Mouse (Mus musculus): ENCODE results near the gene Fam53a.
A peak's percentile ranks its signal among the peaks of the same experiment; 100 is the strongest.

Fam53a gene

GRCm38 (mm10) chr5:33651921-33652782, 22.7 kb upstream of the Fam53a start, which contains the start of gene Slbp:
Slbp (minus strand) TSS chr5:33652574.
- H3K27me3 ChIP-seq (ENCODE audit: control insufficient read depth, insufficient read depth, low read length, poor library complexity, severe bottlenecking) = no peaks in the 10 kb centered on the region; the same call in 1 of the 2 replicates
- H3K36me3 ChIP-seq (ENCODE audit: control insufficient read depth, insufficient read depth, low read length, poor library complexity, severe bottlenecking) = peaks cover 10% of the 10 kb centered on the region
- peak; percentile 96 for DNase-seq (ENCODE audit: low read depth, low spot score)

DNA sequence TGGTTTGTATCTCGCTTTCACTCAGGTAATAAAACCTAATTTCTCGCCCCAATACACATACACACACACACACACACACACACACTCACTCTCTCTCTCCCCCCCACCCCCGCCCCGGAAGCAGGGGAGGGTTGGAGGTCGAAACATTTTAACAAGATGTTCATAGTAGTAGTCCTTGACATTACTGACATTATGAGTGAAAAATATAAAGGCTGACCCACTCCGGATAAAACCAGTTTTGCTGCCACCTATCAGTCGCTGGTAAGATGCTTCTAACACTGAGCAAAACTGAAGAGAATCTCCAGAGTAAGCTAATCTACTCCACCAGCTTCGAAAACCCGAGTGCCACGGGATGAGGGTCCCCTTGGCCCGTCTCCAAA, 22.1 kb upstream of the Fam53a start:
- no peaks in the 10 kb centered on the region; the same call in 1 of the 2 replicates for H3K27me3 ChIP-seq (ENCODE audit: control insufficient read depth, insufficient read depth, low read length, poor library complexity, severe bottlenecking)
- DNase-seq (ENCODE audit: low read depth, low spot score) = peak; percentile 51
- H3K36me3 ChIP-seq (ENCODE audit: control insufficient read depth, insufficient read depth, low read length, poor library complexity, severe bottlenecking) = peaks cover 10% of the 10 kb centered on the region

- H3K36me3 ChIP-seq (ENCODE audit: control insufficient read depth, insufficient read depth, low read length, poor library complexity, severe bottlenecking) = peaks cover 11% of the 10 kb centered on the region
- no peaks in the 10 kb centered on the region; the same call in 1 of the 2 replicates for H3K27me3 ChIP-seq (ENCODE audit: control insufficient read depth, insufficient read depth, low read length, poor library complexity, severe bottlenecking)
- DNase-seq (ENCODE audit: low read depth, low spot score) = no peak
Observed at GRCm38 (mm10) chr5:33651017-33651416, 21.6 kb upstream of the Fam53a start.

DNA sequence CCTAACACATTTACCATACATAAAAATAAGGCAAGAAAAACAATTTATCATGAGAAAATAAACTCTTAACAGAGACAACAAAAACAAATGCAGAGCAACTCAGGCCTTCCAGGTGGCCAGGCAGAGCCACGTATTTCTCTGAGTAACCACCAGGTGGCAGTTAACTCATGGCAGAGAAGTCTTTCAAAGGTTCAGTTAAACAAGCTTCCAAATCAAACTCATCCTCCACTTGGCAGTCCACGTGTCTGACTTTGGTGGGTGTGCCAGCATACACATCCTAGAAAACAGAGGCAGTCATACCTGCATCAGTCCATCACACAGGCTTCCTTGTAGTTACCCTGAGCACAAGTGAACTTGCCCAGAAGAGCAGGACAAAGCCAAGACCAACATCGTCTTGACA, 11.2 kb upstream of the Fam53a start:
- Histone ChIP-seq H3K36me3 (ENCODE audit: control insufficient read depth, insufficient read depth, low read length, poor library complexity, severe bottlenecking) (peaks cover 15% of the 10 kb centered on the region), H3K27me3 (ENCODE audit: control insufficient read depth, insufficient read depth, low read length, poor library complexity, severe bottlenecking) (no peaks in the 10 kb centered on the region)
- DNase-seq (ENCODE audit: low read depth, low spot score) = peak; percentile 72

GRCm38 (mm10) chr5:33638826-33639225, 9.4 kb upstream of the Fam53a start:
- no peak for DNase-seq (ENCODE audit: low read depth, low spot score)

GRCm38 (mm10) chr5:33637606-33638350, 8.3 kb upstream of the Fam53a start:
- no peak for DNase-seq (ENCODE audit: low read depth, low spot score)
- no peaks in the 10 kb centered on the region for H3K27me3 ChIP-seq (ENCODE audit: control insufficient read depth, insufficient read depth, low read length, poor library complexity, severe bottlenecking)
- H3K36me3 ChIP-seq (ENCODE audit: control insufficient read depth, insufficient read depth, low read length, poor library complexity, severe bottlenecking) = peaks cover 7% of the 10 kb centered on the region

More at GRCm38 (mm10) chr5:33638826-33639225, 9.4 kb upstream of the Fam53a start:
- Histone ChIP-seq H3K27me3 (ENCODE audit: control insufficient read depth, insufficient read depth, low read length, poor library complexity, severe bottlenecking) (no peaks in the 10 kb centered on the region), H3K36me3 (ENCODE audit: control insufficient read depth, insufficient read depth, low read length, poor library complexity, severe bottlenecking) (peaks cover 7% of the 10 kb centered on the region)

DNA sequence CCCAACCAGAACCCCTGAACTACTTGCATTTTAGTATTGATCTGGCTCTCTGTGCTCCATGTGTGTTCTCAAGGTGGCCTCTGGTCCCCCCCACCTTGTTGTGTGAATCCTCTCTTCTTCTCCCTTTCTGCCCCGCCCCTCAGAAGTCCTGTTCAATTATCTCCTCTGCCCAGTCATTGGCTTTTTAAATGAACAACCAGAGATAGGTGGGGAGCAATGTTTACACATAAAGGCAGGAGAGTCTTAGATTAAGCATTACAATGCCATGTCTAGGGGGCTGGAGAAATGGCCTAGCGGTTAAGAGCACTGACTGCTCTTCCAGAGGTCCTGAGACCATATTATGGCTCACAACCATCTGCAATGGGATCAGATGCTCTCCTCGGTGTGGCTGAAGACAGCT, 5.9 kb upstream of the Fam53a start:
- no peaks in the 10 kb centered on the region for H3K27me3 ChIP-seq (ENCODE audit: control insufficient read depth, insufficient read depth, low read length, poor library complexity, severe bottlenecking)
- peaks cover 4% of the 10 kb centered on the region; the same call in 1 of the 2 replicates for H3K36me3 ChIP-seq (ENCODE audit: control insufficient read depth, insufficient read depth, low read length, poor library complexity, severe bottlenecking)
- DNase-seq (ENCODE audit: low read depth, low spot score) = no peak

DNA sequence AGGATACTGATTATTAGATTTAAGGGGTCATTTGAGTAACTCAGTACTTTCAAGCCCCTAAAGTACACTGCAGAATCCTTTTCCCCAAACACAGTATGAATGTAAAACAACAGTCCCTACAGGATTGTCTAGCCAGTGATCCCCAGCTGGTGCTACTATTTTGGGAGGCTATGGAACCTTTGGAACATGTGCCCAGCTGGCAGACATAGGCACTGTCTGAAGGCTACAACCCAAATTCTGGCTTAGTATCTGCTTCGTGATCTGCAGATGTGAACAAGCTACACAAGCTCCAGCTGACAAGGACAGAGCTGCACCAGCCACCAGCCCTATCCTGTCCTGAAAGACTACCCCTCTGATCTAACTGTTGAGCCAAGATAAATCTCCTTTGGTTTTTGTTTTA, 3.1 kb upstream of the Fam53a start:
- Histone ChIP-seq H3K36me3 (ENCODE audit: control insufficient read depth, insufficient read depth, low read length, poor library complexity, severe bottlenecking) (no peaks in the 10 kb centered on the region), H3K27me3 (ENCODE audit: control insufficient read depth, insufficient read depth, low read length, poor library complexity, severe bottlenecking) (no peaks in the 10 kb centered on the region)
- DNase-seq (ENCODE audit: low read depth, low spot score) = no peak

GRCm38 (mm10) chr5:33630615-33631014, 1.2 kb upstream of the Fam53a start:
- H3K27me3 ChIP-seq (ENCODE audit: control insufficient read depth, insufficient read depth, low read length, poor library complexity, severe bottlenecking) = no peaks in the 10 kb centered on the region
- no peaks in the 10 kb centered on the region for H3K36me3 ChIP-seq (ENCODE audit: control insufficient read depth, insufficient read depth, low read length, poor library complexity, severe bottlenecking)
- peak; percentile 10 for DNase-seq (ENCODE audit: low read depth, low spot score)

DNA sequence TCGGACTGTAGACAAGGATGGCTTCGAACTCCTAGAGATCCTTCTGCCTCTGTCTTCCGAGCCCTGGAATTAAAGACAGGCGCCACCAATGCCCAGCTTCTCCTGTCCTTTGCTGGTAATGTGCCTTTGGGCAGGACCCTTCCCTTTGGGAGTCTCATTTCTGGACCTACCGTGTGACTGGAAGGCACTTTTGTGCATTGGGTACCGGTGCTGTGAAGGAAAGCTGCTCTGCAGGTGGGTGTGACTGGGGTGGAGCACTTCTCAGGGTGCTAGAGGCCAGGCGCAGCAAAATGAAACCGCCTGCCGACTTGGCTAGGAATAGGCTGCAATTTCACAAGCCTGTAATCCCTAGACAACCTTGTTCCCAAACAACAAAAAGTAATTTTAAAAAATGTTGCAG, 626 bp upstream of the Fam53a start:
- DNase-seq (ENCODE audit: low read depth, low spot score) = no peak
- H3K36me3 ChIP-seq (ENCODE audit: control insufficient read depth, insufficient read depth, low read length, poor library complexity, severe bottlenecking) = no peaks in the 10 kb centered on the region
- no peaks in the 10 kb centered on the region for H3K27me3 ChIP-seq (ENCODE audit: control insufficient read depth, insufficient read depth, low read length, poor library complexity, severe bottlenecking)

- Histone ChIP-seq H3K36me3 (ENCODE audit: control insufficient read depth, insufficient read depth, low read length, poor library complexity, severe bottlenecking) (no peaks in the 10 kb centered on the region), H3K27me3 (ENCODE audit: control insufficient read depth, insufficient read depth, low read length, poor library complexity, severe bottlenecking) (no peaks in the 10 kb centered on the region)
- DNase-seq (ENCODE audit: low read depth, low spot score) = peak; percentile 61
Observed at GRCm38 (mm10) chr5:33628820-33629300, 575 bp downstream of the Fam53a start.

- DNase-seq (ENCODE audit: low read depth, low spot score) = no peak
- Histone ChIP-seq H3K27me3 (ENCODE audit: control insufficient read depth, insufficient read depth, low read length, poor library complexity, severe bottlenecking) (no peaks in the 10 kb centered on the region), H3K36me3 (ENCODE audit: control insufficient read depth, insufficient read depth, low read length, poor library complexity, severe bottlenecking) (no peaks in the 10 kb centered on the region)
Observed at GRCm38 (mm10) chr5:33627968-33628367, 1.5 kb downstream of the Fam53a start.

DNA sequence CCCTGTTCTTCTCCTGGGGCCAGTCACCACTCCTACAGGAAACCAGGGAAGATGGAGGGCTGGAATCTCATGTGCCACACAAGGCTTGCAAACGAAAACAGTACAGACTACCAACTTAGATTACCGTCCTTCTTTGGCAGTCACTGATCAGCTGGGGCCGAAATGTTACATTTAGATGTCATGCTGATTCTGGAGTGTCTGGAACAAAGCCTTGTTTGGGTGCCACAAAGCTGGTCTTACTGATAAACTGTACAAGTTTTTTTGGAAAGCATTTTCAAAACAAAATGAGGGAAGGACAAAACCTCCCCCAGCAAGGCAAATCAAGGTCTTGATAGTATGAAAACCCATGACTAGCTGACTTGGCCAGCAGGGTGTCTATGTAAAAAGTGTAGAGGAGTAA, 5.7 kb downstream of the Fam53a start:
- no peaks in the 10 kb centered on the region for H3K27me3 ChIP-seq (ENCODE audit: control insufficient read depth, insufficient read depth, low read length, poor library complexity, severe bottlenecking)
- peaks cover 2% of the 10 kb centered on the region; the same call in 1 of the 2 replicates for H3K36me3 ChIP-seq (ENCODE audit: control insufficient read depth, insufficient read depth, low read length, poor library complexity, severe bottlenecking)
- no peak for DNase-seq (ENCODE audit: low read depth, low spot score)

GRCm38 (mm10) chr5:33622671-33623070, 6.8 kb downstream of the Fam53a start:
- Histone ChIP-seq H3K36me3 (ENCODE audit: control insufficient read depth, insufficient read depth, low read length, poor library complexity, severe bottlenecking) (peaks cover 2% of the 10 kb centered on the region), H3K27me3 (ENCODE audit: control insufficient read depth, insufficient read depth, low read length, poor library complexity, severe bottlenecking) (no peaks in the 10 kb centered on the region)
- DNase-seq (ENCODE audit: low read depth, low spot score) = no peak

GRCm38 (mm10) chr5:33614391-33614790, 15.0 kb downstream of the Fam53a start:
- no peaks in the 10 kb centered on the region for H3K27me3 ChIP-seq (ENCODE audit: control insufficient read depth, insufficient read depth, low read length, poor library complexity, severe bottlenecking)
- H3K36me3 ChIP-seq (ENCODE audit: control insufficient read depth, insufficient read depth, low read length, poor library complexity, severe bottlenecking) = peaks cover 4% of the 10 kb centered on the region
- DNase-seq (ENCODE audit: low read depth, low spot score) = no peak
